Mouse (Mus musculus) retina, postnatal 7 days (tissue): ENCODE measurements around the gene Rec8.

Experiments
- DNase-seq: peaks from one replicate; pipeline ENCODE4 v3.0.0-alpha.2; 2012; ENCODE audit warnings: low read depth, low spot score

The Rec8 gene

DNA sequence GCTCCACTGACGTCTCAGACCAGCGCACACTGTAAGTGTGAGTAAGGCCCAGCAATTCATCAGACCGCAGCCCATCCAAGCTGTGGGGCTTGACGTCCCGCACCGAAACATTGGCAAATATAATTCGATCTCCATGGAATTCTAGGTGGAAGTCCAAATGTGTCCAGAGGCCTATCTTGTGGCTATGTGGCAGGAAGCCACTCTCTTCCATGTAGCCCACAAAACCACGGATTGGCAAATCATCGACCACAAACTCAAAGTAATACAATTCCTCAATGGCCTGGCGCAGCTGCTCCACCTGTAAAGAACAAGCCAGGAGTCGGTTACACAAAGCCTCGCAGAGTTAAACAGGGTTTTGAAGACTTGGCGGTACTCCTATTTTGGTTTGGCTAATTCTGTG is 23.5 kb downstream of the Rec8 start:
- DNase-seq: no peak

DNA sequence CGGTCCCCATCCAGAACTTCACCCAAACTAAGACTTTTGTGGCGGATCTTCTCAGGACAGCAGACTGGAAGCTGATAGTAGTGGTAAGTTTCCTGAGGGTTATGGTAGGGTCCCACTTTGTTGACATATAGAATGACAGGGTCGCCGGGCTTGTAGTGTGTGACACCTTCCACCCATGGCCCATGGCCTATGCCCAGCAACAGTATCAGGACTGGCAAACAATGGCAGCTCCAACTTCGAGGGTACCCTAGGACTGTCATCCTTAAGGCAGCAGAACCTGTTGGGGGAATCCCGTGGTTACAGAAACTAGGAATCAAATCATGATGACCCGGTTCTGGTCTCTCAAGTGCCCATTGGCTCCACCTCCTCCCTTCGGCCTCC is 24.8 kb downstream of the Rec8 start:
- no peak for DNase-seq

DNA sequence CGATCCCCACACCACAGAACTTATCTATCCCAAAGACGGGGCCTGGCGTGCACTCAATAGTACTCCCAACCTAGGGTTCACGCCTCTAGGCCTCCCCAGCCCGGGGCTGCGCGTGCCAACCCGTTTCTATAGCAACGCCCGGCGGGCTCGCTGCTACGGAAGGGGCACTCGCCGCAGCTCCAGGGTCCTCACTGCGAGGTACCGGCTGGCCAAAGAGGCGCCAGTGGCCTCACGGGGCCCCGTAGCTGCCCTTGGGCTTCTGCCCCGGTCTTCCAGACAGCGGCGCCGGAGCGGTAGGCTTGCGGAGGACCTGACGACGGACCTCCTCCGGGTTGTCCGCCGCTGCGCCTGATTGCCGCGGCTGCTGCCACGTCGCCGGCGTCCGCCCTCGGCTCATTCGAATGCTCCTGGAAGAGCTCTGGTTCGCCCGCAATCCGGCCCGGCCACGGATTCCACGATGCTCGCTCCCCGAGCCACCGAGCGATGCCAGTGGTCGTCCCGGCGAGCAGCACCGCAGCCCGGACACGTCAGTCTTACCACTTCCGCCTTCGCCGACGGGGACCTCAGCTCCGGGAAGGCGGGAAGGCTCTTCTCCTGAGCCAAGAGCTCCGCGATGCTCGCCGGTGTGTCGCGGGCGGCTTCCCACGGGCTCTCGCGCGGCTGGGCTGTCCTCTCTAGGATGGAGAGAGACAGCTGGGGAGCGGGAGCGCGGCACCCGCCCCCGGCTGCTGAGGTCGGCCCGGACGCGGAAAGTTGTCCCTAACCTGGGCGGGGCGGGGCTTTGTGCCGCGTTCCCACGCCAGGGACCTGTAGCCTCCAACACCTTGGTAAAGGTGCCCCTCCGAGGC is 25.4 kb downstream of the Rec8 start, which contains the start of gene Tm9sf1:
Gene Tm9sf1 (minus strand): TSS at position 747 of the 848 bp plus-strand sequence.
- peak; percentile 68 for DNase-seq

DNA sequence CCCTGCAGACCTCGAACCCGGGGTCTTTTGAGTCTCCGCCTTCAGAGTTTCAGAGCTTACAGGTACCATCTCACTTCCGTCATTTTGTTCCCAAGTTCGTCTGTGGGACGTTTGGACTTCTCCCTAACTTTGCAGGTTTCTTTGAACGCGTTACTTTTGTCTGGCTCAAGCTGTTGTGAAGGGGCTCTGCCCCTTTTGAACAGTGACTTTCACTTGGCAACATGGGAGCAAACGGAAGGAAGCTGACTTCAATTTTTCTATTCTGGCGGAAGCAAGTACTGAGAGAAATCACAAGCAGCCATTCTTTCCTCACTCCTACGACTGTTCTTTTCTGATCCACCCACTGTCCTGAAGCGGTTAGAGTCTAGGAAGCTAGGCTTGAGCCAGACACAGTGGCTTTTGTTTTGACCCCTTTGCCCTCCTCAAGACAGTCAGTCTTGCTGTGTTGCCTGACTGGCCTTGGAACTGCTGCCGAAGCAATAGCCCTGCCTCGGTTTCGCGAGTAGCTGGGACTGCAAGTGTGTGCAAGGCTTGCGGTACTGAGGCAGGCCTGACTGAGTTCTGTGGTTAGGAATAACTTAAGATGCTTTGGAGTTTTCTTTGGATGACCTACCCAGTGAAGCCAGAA is 26.5 kb downstream of the Rec8 start:
- no peak for DNase-seq

DNA sequence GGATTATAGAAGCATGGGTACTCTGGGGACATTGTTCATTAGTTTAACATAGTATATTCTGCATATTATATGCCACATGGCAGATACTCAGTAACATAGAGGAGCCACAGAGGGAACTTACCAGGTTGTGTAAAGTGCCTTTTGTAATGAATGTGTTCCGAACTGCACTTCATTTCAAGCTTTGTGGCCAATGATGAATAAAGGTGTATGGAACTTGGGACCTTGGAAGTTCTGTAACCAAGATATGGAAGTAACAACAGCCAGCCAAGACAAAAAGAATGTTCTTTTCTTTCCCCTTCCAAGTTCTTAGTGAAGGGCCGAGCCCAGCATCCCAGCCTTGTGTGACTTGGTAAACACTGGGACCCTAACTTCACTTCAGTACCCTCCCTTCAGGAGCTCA is 32.0 kb downstream of the Rec8 start, which contains the start of gene Tssk4:
Gene Tssk4 (plus strand): TSS at position 301 of the 400 bp plus-strand sequence.
- DNase-seq: no peak

DNA sequence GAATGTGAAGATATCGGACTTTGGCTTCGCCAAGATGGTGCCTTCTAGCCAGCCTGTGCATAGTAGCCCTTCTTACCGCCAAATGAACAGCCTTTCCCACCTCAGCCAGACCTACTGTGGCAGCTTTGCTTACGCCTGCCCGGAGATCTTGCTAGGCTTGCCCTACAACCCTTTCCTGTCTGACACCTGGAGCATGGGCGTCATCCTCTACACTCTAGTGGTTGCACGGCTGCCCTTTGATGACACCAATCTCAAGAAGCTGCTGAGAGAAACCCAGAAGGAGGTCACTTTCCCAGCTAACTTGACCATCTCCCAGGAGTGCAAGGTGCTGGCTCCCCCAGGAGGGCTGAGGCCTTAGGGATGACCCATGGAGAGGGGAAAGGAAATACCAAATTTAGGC is 33.7 kb downstream of the Rec8 start:
- DNase-seq: no peak

DNA sequence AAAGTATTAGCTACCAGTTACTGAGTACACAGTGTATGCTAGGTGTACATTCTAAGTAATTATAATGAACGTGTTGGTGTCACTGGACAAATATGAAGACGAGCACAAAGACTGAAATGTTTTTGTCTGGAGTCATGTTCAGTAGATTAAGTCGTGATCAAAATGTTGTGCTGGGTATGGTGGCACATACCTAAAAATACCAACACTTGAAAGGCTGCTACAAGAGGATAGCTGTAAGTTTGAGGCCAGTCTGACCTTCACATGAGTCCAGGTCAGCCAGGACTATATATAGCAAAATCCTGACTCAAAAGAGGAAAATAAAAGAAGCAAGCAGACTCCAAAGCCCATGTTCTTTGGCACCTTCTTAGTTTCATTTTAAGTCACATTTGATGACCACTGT is 39.1 kb downstream of the Rec8 start:
- DNase-seq: no peak

DNA sequence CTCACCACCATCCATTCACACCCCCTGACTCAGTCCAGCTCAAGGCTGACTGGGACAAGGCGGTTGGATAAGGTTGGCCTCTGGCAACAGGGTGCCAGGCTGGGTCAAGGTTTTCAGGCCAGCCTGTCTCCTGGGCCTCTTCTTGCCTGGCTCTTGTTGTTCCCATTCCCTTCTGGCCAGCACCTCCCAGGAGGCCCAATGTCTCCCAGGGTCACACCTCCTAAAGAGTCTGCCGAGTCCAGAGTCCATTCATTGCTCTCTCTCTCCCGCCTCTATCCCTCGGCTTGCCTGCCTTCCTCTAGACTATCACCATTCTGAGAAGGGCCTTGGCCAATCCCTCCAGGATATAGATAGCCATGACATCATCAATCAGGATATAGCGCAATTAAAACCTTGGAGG is 40.2 kb downstream of the Rec8 start:
- no peak for DNase-seq

DNA sequence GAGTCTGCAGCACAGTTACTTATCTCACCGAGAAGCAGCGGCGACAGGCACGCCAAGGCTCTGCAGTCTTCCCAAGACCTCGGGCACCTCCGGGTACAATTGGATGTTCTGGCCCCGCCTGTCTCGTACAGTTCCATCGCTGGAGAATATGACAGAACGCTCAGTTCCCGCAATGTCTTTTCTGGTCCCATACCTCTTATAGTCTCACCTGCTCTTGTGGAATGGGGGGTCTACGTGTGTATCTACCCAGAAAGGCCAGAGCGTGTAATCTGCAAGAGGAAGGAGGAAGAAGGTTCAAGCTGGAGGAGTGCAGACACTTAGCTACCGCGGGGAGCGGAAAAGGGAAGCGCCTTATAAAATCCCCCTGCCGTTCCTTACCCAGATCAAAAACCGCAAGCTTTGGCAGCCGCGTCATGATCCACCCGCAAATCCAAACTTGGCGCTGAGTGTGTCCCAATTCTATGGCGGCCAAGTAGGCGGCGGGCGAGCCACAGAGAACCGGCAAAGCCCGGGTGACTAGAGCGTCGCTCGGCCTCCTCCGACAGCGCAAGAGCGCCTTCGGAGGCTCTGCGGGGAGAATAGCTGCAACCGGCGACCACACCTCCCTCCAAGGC is 42.2 kb downstream of the Rec8 start, which contains the start of gene Mdp1:
Gene Mdp1 (minus strand): TSS at position 549 of the 614 bp plus-strand sequence.
- peak; percentile 84 for DNase-seq

DNA sequence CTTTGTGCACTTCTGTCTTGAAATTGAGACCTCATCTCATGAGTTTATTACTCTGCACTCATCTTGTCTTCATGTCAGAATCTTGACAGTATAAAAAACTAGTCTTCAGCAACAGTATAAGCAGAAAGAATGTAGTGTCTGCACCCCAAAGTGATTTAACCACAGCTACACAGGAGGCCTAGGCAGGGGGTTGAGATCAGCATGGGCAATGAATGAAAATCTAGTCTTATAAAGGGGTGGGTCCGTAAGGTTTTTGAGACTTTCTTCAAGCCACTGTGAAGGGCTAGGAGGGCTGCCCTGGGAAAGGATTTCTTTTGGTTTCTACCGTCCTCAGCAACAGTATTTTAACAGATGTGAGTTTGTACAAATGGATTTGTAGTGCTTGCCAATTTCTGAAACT is 42.8 kb downstream of the Rec8 start:
- DNase-seq: no peak

DNA sequence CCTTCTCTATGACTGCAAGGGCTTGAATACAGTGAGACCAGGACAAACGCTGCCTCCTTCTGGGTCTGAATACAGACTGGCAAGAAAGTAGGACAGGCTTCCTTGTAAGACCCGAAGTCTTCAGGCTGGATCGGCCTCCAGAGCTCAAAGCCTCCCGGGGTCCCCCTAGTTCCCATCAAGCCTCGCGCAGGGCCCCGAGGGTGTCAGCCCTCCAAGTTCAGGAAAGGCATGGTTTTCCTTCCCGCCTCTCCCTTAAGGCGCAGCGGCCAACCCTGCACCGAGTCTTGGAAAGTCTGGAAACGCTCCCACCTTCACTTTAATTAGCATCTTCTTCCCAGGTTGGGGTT is 53.6 kb downstream of the Rec8 start:
- no peak for DNase-seq

DNA sequence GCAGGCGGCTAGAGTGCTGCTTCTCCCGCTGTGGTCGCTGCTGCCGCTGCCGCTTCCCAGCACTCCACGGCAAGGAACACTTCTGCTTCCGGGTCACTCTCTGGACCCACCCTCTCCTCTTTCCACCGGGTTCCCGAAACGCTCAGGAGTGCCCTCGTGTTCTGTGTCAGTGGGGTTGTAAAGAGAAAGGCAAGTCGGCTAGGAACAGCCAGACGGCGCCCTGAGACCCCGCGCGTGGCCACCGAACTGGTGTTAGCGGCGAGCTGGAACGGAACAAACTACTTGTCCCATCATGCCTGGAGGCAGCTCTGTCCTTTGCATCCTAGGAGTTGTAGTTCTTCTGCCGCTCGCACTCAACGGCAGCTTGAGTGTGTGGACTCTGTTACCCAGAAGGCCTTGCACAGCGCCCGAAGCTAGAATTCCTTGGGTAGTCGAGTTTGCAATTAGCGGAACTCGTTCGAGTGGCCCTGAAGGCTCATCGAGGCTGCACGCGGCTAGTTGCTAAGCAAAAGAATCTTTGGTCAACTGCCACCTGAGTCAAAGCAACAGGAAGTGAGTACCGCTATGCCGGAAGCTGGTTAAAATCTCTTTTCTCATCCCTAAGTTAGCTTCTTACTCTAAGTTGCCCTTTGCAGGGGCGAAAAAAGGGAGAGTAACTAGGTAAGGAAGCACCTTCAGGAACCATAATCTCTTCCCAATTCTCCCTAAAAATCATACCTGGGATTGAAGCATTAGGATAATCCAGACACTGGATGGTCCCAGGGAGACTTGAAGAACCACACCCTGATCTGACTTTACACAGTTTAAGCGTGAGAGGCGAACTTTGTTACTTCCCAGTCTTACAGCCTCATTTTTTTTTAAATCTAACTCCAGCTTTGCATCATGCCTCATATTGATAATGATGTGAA is 54.2 kb downstream of the Rec8 start, which contains the start of the genes Gmpr2 and Nedd8:
Gene Gmpr2 (plus strand): TSS at position 109 of the 908 bp plus-strand sequence.
Gene Nedd8 (minus strand): TSS at position 292 of the 908 bp plus-strand sequence.
- DNase-seq: peak; percentile 81

DNA sequence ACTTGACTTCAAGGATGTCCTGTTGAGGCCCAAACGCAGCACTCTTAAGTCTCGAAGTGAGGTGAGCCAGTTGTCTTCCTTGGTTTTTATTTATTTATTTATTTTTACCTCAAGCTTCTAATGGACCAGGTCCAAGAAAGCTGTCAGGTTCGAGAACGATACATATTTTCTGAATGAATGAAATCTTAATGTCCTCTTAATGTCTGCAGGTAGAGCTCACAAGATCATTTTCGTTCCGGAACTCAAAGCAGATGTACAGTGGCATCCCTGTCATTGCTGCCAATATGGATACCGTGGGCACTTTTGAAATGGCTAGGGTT is 54.9 kb downstream of the Rec8 start:
- no peak for DNase-seq
